Mouse (Mus musculus): ENCODE measurements at regions not wholly inside any gene's neighbourhood (a gene's known extent, or its start where the extent isn't known, plus 50 kb on each side); places are given as distances from the start of the nearest gene placed in this dataset.

- 36% methylated on average over 4 of the region's 4 CpGs for WGBS
- no peaks in the 10 kb centered on the region for H3K27me3 ChIP-seq (ENCODE audit: insufficient read depth, low read length)
- H3K4me1 ChIP-seq (ENCODE audit: insufficient read depth) = no peaks in the 10 kb centered on the region
- no peak overlapping the region for H3K4me3 ChIP-seq (ENCODE audit: low read depth, low read length)
- H3K9me3 ChIP-seq (ENCODE audit: low read depth, low read length) = no peaks in the 10 kb centered on the region
- H3K27ac ChIP-seq (ENCODE audit: low read depth) = no peak overlapping the region
- DNase-seq = peak; percentile 74
- no peak overlapping the region for H3K9ac ChIP-seq
- no peak overlapping the region for H3K4me2 ChIP-seq
- peak; percentile 65 for TF ChIP-seq CTCF (IDR thresholded peaks at IDR 0.05; ENCODE audit: low read depth)
- no peaks in the 10 kb centered on the region for H3K36me3 ChIP-seq (ENCODE audit: insufficient read depth)
- ATAC-seq (ENCODE audit: insufficient read depth) = peak; percentile 66
These were observed 278.6 kb upstream of the Btbd3 start for GRCm38 (mm10) chr2:137977767-137978166.

GRCm38 (mm10) chr2:137974651-137975050 is 281.7 kb upstream of the Btbd3 start:
- Histone ChIP-seq H3K27ac (ENCODE audit: low read depth) (no peak overlapping the region), H3K27me3 (ENCODE audit: insufficient read depth, low read length) (no peaks in the 10 kb centered on the region), H3K4me3 (ENCODE audit: low read depth, low read length) (no peak overlapping the region), H3K9ac (no peak overlapping the region), H3K4me1 (ENCODE audit: insufficient read depth) (no peaks in the 10 kb centered on the region), H3K36me3 (ENCODE audit: insufficient read depth) (no peaks in the 10 kb centered on the region), H3K9me3 (ENCODE audit: low read depth, low read length) (no peaks in the 10 kb centered on the region), H3K4me2 (no peak overlapping the region)
- ATAC-seq (ENCODE audit: insufficient read depth) (no peak), DNase-seq (no peak)
- WGBS = 54% methylated on average over 3 of the region's 3 CpGs
- no peak for TF ChIP-seq CTCF (IDR thresholded peaks at IDR 0.05; ENCODE audit: low read depth)

GRCm38 (mm10) chr2:137969156-137969555 is 287.2 kb upstream of the Btbd3 start:
- DNase-seq (no peak), ATAC-seq (ENCODE audit: insufficient read depth) (no peak)
- Histone ChIP-seq H3K4me3 (ENCODE audit: low read depth, low read length) (no peak overlapping the region), H3K4me1 (ENCODE audit: insufficient read depth) (no peaks in the 10 kb centered on the region), H3K9me3 (ENCODE audit: low read depth, low read length) (no peaks in the 10 kb centered on the region), H3K36me3 (ENCODE audit: insufficient read depth) (no peaks in the 10 kb centered on the region), H3K27me3 (ENCODE audit: insufficient read depth, low read length) (no peaks in the 10 kb centered on the region), H3K4me2 (no peak overlapping the region), H3K9ac (no peak overlapping the region), H3K27ac (ENCODE audit: low read depth) (no peak overlapping the region)
- WGBS = 65% methylated on average over 4 of the region's 4 CpGs
- TF ChIP-seq CTCF (IDR thresholded peaks at IDR 0.05; ENCODE audit: low read depth) = no peak

GRCm38 (mm10) chr2:137966460-137967076 is 289.8 kb upstream of the Btbd3 start:
- no peaks in the 10 kb centered on the region for H3K4me1 ChIP-seq (ENCODE audit: insufficient read depth)
- H3K4me2 ChIP-seq = no peak overlapping the region
- TF ChIP-seq CTCF (IDR thresholded peaks at IDR 0.05; ENCODE audit: low read depth) = no peak
- H3K9me3 ChIP-seq (ENCODE audit: low read depth, low read length) = no peaks in the 10 kb centered on the region
- ATAC-seq (ENCODE audit: insufficient read depth) (no peak), DNase-seq (no peak)
- no peak overlapping the region for H3K9ac ChIP-seq
- no peaks in the 10 kb centered on the region for H3K36me3 ChIP-seq (ENCODE audit: insufficient read depth)
- no peak overlapping the region for H3K27ac ChIP-seq (ENCODE audit: low read depth)
- no peak overlapping the region for H3K4me3 ChIP-seq (ENCODE audit: low read depth, low read length)
- 70% methylated on average over 10 of the region's 10 CpGs for WGBS
- H3K27me3 ChIP-seq (ENCODE audit: insufficient read depth, low read length) = no peaks in the 10 kb centered on the region

- ATAC-seq (ENCODE audit: insufficient read depth) = no peak
These were observed 301.5 kb upstream of the Btbd3 start for GRCm38 (mm10) chr2:137954830-137955229.

GRCm38 (mm10) chr2:137953144-137953543 is 303.2 kb upstream of the Btbd3 start:
- Histone ChIP-seq H3K9me3 (ENCODE audit: low read depth, low read length) (no peaks in the 10 kb centered on the region), H3K27me3 (ENCODE audit: insufficient read depth, low read length) (no peaks in the 10 kb centered on the region), H3K36me3 (ENCODE audit: insufficient read depth) (no peaks in the 10 kb centered on the region), H3K27ac (ENCODE audit: low read depth) (no peak overlapping the region), H3K4me3 (ENCODE audit: low read depth, low read length) (no peak overlapping the region), H3K4me2 (no peak overlapping the region), H3K4me1 (ENCODE audit: insufficient read depth) (no peaks in the 10 kb centered on the region), H3K9ac (no peak overlapping the region)
- no peak for TF ChIP-seq CTCF (IDR thresholded peaks at IDR 0.05; ENCODE audit: low read depth)
- ATAC-seq (ENCODE audit: insufficient read depth) (no peak), DNase-seq (no peak)
- WGBS = 71% methylated on average over 2 of the region's 2 CpGs

More at GRCm38 (mm10) chr2:137954830-137955229, 301.5 kb upstream of the Btbd3 start:
- no peak for DNase-seq
- Histone ChIP-seq H3K9ac (no peak overlapping the region), H3K9me3 (ENCODE audit: low read depth, low read length) (no peaks in the 10 kb centered on the region), H3K4me3 (ENCODE audit: low read depth, low read length) (no peak overlapping the region), H3K27me3 (ENCODE audit: insufficient read depth, low read length) (no peaks in the 10 kb centered on the region), H3K4me2 (no peak overlapping the region), H3K4me1 (ENCODE audit: insufficient read depth) (no peaks in the 10 kb centered on the region), H3K27ac (ENCODE audit: low read depth) (no peak overlapping the region), H3K36me3 (ENCODE audit: insufficient read depth) (no peaks in the 10 kb centered on the region)
- no peak for TF ChIP-seq CTCF (IDR thresholded peaks at IDR 0.05; ENCODE audit: low read depth)
- WGBS = 94% methylated on average over 2 of the region's 2 CpGs

GRCm38 (mm10) chr2:137951942-137952341 is 304.4 kb upstream of the Btbd3 start:
- Histone ChIP-seq H3K27me3 (ENCODE audit: insufficient read depth, low read length) (no peaks in the 10 kb centered on the region), H3K4me1 (ENCODE audit: insufficient read depth) (no peaks in the 10 kb centered on the region), H3K36me3 (ENCODE audit: insufficient read depth) (no peaks in the 10 kb centered on the region), H3K27ac (ENCODE audit: low read depth) (no peak overlapping the region), H3K4me2 (no peak overlapping the region), H3K4me3 (ENCODE audit: low read depth, low read length) (no peak overlapping the region), H3K9me3 (ENCODE audit: low read depth, low read length) (no peaks in the 10 kb centered on the region), H3K9ac (no peak overlapping the region)
- no peak for TF ChIP-seq CTCF (IDR thresholded peaks at IDR 0.05; ENCODE audit: low read depth)
- ATAC-seq (ENCODE audit: insufficient read depth) (no peak), DNase-seq (no peak)
- 72% methylated on average over 3 of the region's 3 CpGs for WGBS

GRCm38 (mm10) chr2:137950931-137951330 is 305.4 kb upstream of the Btbd3 start:
- H3K9me3 ChIP-seq (ENCODE audit: low read depth, low read length) = no peaks in the 10 kb centered on the region
- no peaks in the 10 kb centered on the region for H3K27me3 ChIP-seq (ENCODE audit: insufficient read depth, low read length)
- no peak for ATAC-seq (ENCODE audit: insufficient read depth)
- no peak overlapping the region for H3K9ac ChIP-seq
- H3K27ac ChIP-seq (ENCODE audit: low read depth) = no peak overlapping the region
- no peaks in the 10 kb centered on the region for H3K4me1 ChIP-seq (ENCODE audit: insufficient read depth)
- no peak overlapping the region for H3K4me3 ChIP-seq (ENCODE audit: low read depth, low read length)
- TF ChIP-seq CTCF (IDR thresholded peaks at IDR 0.05; ENCODE audit: low read depth) = no peak
- DNase-seq = no peak
- no peaks in the 10 kb centered on the region for H3K36me3 ChIP-seq (ENCODE audit: insufficient read depth)
- no peak overlapping the region for H3K4me2 ChIP-seq

All from lung, embryonic 14.5 days (tissue).